Mouse (Mus musculus): ENCODE data around the gene 4930550C14Rik. TPM values are rescaled to one million over a fixed set of nuclear protein-coding genes. Genes with fewer than 3 reads are reported as not detected.
A peak's percentile ranks its signal among the peaks of the same experiment; 100 is the strongest.

Gene 4930550C14Rik
- under 1 TPM in 1 of 2 experiments, not detected in 1; 0.26 TPM for total RNA-seq (2021)

DNA sequence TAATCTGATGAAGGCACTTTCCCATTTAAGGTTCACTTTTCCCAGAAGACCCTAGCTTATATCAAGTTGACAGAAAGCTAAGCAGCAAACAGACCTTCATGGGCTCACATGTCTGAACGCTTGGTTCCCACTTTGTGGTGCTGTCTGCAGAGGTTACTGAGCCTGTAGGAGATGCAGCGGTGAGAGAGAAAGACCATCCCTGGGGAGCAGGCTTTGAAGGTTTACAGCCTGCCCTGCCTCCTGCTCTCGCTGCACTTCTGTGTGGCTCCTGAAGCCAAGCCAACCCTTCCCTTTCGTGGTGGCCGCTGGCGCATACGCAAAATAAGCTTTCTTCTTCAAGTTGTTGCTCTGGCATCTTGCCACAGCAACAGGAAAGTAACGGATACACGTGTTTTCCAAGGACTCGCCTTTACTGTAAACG lies at the start of gene 4930550C14Rik:
TSS of gene 4930550C14Rik (plus strand) at position 35 of the 421 bp plus-strand sequence.
- intact Hi-C loops (cut with DNase I): no loop called here
- peak; percentile 13 for DNase-seq (ENCODE audit: low spot score)

DNA sequence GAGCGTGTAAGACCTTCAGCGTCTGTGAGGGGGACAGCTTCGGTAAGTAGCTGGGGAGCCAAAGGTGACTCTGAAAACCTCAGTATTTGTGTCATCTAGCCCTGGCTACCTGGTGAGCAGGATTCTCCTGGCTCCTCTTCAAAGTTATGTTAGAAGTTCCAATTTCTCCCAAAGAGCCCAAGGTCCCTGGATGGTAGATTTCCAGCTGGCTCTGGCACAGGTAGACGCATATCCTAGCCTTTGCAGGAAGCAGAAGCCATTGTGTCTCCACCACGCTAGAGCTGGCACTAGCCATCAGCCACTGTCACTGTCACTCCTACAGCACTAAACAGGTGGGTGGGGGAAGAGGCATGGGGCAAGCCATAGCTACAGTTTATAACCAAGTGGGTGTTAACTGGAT lies 49.0 kb upstream of the 4930550C14Rik start:
- DNase-seq (ENCODE audit: low spot score): no peak
- intact Hi-C loops (cut with DNase I): no loop called here

DNA sequence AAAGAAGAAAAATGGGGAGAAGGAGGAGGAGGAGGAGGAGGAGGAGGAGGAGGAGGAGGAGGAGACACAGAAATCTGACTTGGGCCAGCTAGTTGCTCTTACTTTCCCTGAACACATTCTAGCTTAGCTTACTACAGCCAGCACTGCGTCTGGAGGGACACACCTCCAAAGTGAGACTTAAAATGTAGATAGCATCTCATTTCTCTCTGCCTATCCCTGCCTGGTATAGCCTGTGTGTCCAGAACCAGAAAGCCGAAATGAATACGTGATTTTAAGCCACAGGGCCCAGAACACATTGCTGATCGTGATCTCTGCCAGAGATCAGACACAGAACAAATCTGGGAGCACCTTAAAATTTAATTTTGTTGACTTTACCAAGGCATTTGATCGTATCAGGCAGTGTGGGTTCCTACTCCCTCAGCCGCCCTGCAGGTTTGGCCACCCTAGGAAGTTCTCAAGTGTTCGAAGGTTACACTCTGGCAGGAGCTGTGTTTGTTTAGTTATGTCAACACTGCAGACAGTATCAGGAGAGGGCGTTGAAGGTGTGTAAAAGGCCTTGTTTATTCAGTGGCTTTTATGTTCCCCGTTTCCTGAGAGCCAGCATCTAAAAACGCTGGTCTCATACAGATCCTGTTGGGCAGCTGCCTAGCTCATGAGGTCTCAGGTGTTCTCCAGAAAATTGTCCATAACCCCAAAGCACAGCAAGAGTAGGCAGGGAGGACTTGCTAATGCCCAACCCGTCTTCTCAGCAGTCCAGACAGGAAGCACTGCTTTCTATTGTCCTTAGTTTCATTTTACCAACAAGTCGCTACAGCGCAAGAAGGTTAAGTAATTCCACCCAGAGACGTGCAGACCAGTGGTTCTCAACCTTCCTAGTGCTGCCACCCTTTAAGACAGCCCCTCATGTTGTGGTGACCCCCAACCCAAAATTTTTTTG lies 45.6 kb upstream of the 4930550C14Rik start:
- DNase-seq (ENCODE audit: low spot score): no peak
- intact Hi-C loops (cut with DNase I): no loop called here

DNA sequence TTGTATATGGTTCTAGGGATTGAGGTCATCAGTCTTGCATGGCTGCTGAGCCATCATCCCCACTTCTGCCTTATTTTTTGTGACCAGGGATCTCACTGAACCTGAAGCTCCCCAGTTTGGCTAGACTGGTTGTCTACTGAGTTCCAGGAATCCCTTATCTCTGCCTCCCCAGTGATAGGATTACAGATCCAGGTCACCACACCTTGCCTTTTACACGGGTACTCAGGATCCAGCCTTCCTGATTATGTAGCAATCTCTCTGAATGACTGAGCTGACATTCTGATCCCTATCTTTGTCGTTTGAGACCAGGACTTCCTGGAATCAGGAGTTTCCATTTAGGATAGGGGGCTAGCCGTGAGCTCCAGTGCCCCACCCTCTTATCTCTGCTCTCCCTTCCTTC lies 30.8 kb upstream of the 4930550C14Rik start:
- intact Hi-C loops (cut with DNase I): no loop called here
- no peak for DNase-seq (ENCODE audit: low spot score)

DNA sequence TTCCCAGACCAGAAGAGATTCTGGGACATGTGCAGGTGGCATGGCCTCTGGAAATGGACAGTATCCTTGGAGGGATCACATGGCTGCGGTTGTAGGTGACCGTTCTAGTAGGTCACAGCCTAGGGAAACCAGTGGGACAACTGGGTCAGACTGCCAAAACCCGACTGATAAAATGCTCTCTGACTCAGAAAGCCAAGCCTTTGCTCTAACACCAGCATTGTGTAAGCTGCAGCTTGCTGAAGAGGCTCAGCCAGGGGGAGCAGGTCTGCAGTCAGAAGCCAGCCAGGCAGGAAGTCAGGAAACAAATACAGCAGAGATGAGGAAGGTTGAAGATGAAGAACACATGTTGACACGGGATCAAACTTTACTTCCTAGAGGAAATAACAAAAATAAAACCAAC lies 26.2 kb upstream of the 4930550C14Rik start:
- no peak for DNase-seq (ENCODE audit: low spot score)
- intact Hi-C loops (cut with DNase I): no loop called here

DNA sequence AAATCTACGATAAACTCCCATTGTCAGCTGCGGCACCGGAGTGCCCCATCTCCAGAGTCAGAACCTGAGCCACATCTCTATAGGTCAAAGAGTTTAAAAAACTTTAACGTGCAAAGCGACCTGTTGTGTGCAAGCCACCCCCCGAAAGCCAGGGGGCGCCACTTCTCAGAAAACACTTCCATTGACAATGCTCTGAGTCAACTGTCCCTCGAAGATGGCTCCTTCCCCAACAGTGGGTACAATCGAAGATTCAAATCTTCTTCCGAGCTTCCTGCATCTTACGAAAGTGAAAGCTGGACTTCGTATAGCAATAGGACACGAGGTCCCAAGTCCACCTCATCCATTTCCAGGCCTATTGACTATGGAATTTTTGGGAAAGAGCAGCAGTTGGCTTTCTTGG lies 25.3 kb upstream of the 4930550C14Rik start:
- DNase-seq (ENCODE audit: low spot score): no peak
- intact Hi-C loops (cut with DNase I): no loop called here

DNA sequence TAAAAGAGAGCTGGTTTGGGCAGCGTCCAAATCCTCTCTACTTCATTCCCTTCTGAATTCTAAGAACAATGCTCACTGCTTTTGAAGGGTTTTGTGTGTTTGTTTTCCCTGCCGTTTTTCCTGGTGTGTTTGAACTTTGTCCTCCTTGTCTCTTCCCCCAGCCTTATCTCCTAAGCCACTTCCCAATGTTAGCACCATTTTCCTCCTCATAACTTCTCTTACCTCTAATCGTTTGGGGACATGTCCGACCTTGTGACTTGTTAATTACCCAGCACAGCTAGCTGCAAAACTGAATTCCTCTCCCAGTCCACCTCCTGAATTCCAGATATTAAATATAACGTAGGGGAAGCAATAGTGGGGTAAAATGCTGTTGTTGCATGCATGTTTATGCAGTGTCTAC lies 24.5 kb upstream of the 4930550C14Rik start:
- DNase-seq (ENCODE audit: low spot score): no peak
- intact Hi-C loops (cut with DNase I): no loop called here

DNA sequence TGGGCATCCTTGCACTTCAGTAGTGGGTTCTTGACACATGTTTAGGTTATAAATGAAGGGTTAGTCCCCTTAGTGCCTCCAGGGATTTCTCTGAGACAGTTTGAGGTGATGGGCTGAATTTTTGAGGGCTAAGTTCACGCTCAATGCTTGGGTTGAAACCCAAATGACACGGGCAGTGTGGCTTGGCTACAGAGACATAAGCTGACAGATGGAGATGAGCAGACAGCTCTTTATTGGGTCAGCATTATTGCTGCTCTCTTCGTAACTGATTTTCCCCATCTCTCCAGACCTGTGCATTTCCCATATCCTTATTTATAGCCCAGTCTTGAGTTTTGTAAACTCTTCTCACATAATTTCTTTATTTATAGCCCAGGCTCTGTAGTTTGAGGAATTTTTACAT lies 24.0 kb upstream of the 4930550C14Rik start:
- intact Hi-C loops (cut with DNase I): no loop called here

DNA sequence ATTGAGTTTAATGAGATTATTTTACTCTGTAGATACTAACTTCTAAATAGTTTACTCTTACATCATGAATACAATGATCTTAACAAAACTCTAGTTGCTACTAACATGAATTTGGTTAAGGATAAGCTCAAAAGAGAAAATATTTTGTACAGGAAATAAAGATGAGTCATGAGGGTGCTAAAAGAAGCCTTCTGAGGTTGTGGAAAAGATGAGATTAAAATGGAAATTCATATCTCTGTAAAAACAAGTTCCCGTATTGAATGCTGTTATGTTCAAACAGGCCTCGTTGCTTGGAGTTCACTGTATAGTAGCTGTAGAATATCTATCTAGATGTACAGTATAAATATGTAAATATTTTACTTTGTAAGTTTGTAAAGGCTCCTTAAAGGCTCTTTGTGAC lies 21.5 kb upstream of the 4930550C14Rik start:
- intact Hi-C loops (cut with DNase I): no loop called here

More for the DNA sequence above, 24.0 kb upstream of the 4930550C14Rik start:
- DNase-seq (ENCODE audit: low spot score): no peak

DNA sequence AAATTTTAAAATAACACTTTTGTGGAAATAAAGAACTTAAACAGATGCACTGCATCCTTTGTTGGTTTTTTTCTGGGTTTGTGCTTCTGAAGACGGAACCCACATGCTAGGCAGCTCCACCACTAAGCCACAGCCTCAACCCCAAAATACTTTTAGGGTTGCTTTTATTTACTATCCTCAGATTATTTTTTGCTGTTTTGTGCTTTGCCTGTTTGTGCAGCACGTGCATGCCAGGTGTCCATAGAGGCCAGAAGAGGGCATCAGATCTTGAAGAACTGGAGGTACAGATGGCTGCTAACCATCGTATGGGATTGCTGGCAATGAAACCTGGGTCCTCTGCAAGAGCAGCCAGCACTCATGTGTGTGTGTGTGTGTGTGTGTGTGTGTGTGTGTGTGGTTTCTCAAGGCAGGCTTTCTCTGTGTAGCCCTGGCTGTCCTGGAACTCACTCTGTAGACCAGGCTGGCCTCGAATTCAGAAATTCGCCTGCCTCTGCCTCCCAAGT lies 21.0 kb upstream of the 4930550C14Rik start:
- intact Hi-C loops (cut with DNase I): no loop called here
- no peak for DNase-seq (ENCODE audit: low spot score)

More for the DNA sequence above, 21.5 kb upstream of the 4930550C14Rik start:
- no peak for DNase-seq (ENCODE audit: low spot score)

DNA sequence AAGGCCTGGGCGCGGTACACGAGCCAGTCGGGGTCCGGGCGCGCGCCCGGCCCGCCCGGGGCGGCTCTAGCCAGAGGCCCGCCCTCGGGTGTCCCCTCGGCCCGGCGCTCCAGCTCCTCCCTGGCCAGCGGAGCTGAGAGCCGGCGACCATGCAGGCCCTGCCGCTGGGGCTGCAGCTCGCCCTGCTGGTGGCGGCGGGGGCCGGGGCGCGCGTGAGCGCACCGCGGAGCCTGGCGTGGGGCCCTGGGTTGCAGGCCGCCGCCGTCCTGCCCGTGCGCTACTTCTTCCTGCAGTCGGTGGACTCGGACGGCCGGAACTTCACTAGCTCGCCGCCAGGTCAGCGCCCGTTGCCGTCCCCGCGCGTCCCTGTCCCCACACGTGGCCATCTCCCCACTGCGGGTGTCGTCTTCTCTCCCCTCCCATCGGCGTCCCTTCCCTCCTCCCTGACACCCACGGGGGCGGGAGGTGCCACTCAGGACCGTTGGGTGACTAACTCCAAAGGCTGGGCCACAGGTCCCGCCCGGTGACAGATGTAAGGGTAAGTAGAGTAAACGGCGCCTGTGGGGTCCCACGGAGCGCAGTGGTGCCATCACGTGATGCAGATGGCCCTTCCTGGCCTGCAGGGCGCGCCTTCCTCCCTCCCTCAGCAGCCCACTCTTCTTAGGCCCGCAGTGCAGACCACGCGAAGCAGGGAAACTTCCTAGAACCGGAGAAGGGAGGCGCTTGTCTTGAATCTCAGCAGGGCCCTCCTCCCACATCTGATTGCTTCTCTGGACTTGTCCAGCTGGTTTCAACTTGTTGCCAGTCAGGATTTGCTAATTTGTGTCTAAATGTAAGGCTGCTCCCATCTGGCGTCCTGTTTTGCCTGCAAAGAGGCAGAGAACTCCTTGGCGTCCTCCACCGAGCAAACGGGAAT lies 17.9 kb upstream of the 4930550C14Rik start, which contains the start of gene Kdelc2:
TSS of gene Kdelc2 (plus strand) at position 75 of the 916 bp plus-strand sequence.
- intact Hi-C loops (cut with DNase I): no loop called here
- DNase-seq (ENCODE audit: low spot score): peak; percentile 68

DNA sequence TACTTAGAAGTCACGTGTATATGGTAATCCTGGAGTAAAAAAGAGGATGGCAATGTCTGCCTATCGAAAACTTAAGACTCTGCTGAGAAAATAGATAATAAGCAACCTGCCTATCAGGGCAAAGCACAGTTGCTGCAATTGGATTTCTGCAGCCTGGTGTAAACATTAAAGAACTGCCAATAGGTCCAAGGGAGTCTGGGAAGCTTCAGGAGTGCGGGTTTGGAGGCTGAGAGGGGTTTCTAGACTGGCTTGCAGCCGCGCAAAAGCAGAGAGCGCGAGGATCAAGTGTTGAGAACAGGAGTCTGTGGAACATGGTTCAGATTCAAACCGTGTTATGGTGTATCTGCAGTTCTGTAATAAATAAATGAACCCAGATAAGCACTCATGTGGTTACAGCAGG lies 17.3 kb upstream of the 4930550C14Rik start:
- intact Hi-C loops (cut with DNase I): no loop called here
- no peak for DNase-seq (ENCODE audit: low spot score)

DNA sequence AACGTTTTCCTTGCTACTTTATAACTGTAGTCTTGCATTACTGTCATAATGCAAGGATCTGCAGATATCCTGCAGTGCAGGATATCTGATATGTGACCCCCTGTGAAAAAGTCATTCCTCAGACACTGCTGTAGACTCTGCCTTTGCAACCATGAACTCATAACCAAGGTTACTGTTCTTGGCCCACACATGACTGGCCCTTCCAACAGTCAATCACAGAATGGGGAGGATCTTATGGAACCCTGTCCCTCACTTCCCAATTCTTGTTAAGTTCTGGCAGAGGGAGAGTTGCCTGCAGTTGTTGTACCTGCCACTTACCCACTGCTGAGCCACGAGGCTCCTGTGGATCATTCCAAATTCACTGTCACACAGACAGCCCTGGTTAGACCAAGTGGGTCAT lies 14.7 kb upstream of the 4930550C14Rik start:
- no peak for DNase-seq (ENCODE audit: low spot score)
- intact Hi-C loops (cut with DNase I): no loop called here

DNA sequence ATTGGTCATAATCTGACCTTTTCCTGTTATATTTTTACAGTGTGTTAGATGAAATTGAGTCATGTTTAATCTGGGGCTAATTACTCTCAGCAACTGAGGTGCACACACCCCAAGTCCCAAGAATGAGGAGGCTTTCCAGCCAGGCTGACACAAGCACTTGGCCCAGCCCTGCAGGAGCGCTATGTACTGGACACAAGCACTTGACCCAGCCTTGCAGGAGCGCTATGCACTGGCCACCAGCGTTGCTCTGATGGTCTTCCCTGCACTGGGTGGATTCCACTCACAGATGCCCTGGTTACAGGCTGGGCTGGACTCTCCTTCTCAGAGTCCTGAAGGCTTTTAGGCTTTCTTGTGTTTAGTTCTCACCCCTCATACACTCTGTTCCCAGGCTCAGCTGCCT lies 13.0 kb upstream of the 4930550C14Rik start:
- intact Hi-C loops (cut with DNase I): no loop called here
- DNase-seq (ENCODE audit: low spot score): no peak

DNA sequence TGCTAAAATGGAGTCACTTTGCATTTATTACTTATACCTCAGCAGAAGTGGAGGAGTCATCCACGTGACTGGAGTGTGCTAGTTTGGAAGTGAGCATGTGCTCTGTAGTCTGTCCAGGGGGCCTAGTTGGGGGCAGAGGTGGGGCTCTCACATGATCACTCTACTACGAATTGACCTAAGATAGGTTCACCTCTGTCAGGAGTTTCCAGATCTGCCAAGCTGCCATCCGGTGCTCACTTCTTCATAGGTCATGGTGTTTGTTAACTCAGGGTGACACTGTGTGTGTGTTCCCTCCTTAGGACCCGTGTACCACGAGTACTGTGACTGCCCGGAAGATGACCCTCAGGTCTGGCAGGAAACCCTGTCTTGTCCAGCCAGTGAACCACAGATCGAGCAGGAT lies 12.0 kb upstream of the 4930550C14Rik start:
- intact Hi-C loops (cut with DNase I): no loop called here
- no peak for DNase-seq (ENCODE audit: low spot score)

DNA sequence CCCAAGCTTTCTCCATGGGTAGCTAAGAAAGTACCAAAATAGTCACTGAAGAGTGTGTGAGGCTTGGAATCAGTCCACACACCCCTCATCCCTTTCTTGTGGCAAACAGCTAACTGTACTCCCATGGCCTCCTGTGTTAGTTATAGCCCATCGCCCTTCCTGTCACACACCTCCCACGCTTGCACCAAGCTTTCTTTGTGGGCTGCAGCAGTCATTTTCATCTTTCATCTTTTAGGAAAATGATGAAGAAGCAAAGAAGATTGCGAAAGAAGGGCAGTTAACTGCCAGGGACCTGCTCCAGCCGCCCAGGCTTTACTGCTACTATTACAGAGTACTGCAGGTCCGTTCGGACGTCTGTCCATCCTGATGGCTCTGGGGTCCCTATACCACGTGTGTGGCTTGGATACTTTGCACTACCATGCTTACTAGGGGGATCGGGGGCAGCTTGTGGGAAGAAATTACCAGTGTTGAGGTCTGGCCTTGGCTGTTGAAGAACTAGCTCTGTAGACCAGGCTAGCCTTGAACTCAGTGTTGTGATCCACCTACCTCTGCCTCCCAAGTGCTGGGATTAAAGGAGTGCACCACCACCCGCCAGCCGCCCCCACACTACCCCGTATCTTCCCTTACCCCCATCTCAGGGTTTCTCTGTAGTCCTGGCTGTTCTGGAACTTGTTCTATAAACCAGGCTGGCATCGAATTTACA lies 4.3 kb upstream of the 4930550C14Rik start:
- no peak for DNase-seq (ENCODE audit: low spot score)
- intact Hi-C loops (cut with DNase I): loop anchor here (1.0 kb wide), 1 partner anchor 144 kb away; no protein-coding TSS in a partner anchor

DNA sequence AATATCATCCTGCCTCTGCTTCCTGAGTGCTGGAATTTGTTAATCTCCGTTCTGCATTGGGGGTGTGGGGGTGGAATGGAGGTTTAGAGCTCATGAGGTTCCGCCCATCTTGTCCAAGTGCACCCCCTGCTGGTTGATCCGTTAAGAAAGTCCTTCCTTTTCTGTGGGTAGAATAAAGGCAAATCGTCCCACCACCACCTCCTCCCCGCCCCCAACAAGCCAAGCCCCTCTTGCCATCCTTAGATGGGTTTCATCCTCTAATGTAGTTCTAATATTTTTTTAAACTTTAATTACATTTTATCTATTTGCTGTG lies 3.8 kb upstream of the 4930550C14Rik start:
- DNase-seq (ENCODE audit: low spot score): no peak
- intact Hi-C loops (cut with DNase I): loop anchor here (1.0 kb wide), 1 partner anchor 144 kb away; no protein-coding TSS in a partner anchor

DNA sequence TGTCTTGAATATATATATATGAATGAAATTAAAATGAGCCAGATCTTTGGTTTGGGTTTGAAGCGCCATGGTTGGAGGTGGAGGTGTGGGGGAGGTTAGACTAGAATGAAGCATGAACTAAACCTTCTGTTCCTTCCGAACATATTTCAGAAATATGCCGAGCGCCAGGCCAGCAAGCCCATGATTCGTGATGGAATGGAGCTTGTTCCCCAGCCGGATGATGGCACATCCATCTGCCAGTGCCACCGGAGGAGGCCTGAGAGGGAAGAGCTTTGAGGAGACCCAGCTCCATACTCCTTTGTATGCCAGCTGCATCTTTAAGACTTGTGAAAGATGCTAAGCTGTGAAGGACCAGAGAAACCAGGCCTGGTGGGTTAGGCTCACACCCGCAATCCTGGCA lies 2.6 kb upstream of the 4930550C14Rik start:
- intact Hi-C loops (cut with DNase I): no loop called here
- DNase-seq (ENCODE audit: low spot score): no peak

DNA sequence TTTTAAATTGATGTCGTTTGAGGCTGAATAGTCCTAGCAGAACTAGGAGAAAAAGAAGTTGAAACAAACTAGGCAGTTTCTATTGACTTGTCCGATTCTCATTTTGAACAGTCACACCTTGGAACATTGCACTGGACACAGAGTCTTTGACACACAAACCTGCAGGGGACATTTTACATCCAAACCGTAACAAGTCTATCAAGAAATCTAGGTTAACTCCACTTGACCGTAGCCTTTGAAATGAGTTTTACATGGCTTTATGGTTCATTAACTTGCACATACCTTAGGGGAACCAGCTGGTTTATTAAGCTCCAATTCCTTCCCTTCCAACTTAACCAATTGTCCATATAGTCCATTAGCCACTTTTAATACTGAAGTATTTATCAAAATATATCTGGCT lies 1.4 kb upstream of the 4930550C14Rik start:
- no peak for DNase-seq (ENCODE audit: low spot score)
- intact Hi-C loops (cut with DNase I): no loop called here

DNA sequence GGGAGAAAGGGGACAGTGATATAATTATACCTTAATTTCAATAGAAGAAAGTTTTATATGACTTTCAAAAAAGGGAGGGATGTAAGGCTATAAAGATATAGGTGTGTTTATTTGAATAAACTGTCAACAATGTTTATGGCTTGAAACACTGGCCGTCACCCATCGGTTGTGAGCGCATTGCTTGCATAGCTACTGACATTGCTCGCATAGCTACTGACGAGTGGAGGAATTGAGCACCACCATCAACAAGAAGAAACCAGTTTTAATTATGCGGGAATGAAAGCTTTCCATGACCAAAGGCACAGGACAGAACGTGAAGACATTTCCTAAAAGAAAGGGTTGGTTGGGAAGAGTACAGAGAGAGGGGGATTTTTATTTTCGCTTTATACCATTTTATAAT lies 979 bp upstream of the 4930550C14Rik start:
- intact Hi-C loops (cut with DNase I): no loop called here
- no peak for DNase-seq (ENCODE audit: low spot score)

All from heart, postnatal 25 days (tissue).